Comparison of ENCODE assay signal across 17 mouse cellular contexts in the genomic region with DNA sequence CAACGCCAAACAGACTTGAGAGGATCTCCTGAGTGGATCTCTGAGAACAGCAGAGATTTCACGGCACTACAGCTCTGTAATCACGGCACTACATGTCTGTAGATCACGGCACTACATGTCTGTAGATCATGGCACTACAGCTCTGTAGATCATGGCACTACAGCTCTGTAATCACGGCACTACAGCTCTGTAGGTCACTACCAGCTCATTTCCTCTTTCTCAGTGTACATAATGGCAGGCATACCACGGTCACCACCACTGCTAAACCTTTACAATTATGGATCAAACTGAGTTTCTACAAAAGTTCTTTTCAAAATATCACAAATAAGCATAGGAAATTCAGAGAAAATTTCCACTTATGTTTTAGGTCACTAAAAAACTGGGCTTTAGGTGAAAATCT.
"Had no signal": no experiment of that assay in that cellular context is flagged by ENCODE, and none has a peak within 500 bp of the region (broad histone marks: within the 10 kb centered on the region; RNA-seq: fewer than 3 reads in every experiment).

No protein-coding gene starts in this region.

- H3K9me3 ChIP-seq: liver, embryonic 13.5 days; neural tube, embryonic 12.5 days; neural tube, embryonic 15.5 days; stomach, embryonic 15.5 days had no signal

- DNase-seq: kidney, adult 2 months; kidney, postnatal 36 days; left cerebral cortex, postnatal 4 days; liver, embryonic 13.5 days; lung, adult 2 months; midbrain, embryonic 14.5 days; right cerebral cortex, adult 18-20 months; right cerebral cortex, postnatal 25 days; spleen, adult 18-20 months; thymus, postnatal 4 days had no signal

- H3K9ac ChIP-seq: liver, embryonic 13.5 days; neural tube, embryonic 12.5 days; neural tube, embryonic 15.5 days; stomach, embryonic 15.5 days had no signal

- H3K4me2 ChIP-seq: liver, embryonic 13.5 days; midbrain, embryonic 11.5 days; neural tube, embryonic 12.5 days; neural tube, embryonic 15.5 days; stomach, embryonic 15.5 days had no signal

- H3K4me3 ChIP-seq: liver, embryonic 13.5 days; neural tube, embryonic 12.5 days; neural tube, embryonic 15.5 days; stomach, embryonic 15.5 days had no signal

- ATAC-seq: inflammation-experienced regulatory T-cells, adult 6 months; intestine, embryonic 16.5 days had no signal

- H3K27me3 ChIP-seq: liver, embryonic 13.5 days; stomach, embryonic 15.5 days had no signal

- H3K4me1 ChIP-seq: liver, embryonic 13.5 days; neural tube, embryonic 12.5 days; neural tube, embryonic 15.5 days; stomach, embryonic 15.5 days had no signal

- H3K36me3 ChIP-seq: liver, embryonic 13.5 days; neural tube, embryonic 12.5 days; neural tube, embryonic 15.5 days; stomach, embryonic 15.5 days had no signal

- H3K27ac ChIP-seq: kidney, postnatal 0 days; liver, embryonic 13.5 days; neural tube, embryonic 12.5 days; neural tube, embryonic 15.5 days; stomach, embryonic 15.5 days had no signal
